Mouse (Mus musculus): ENCODE measurements at regions not wholly inside any gene's neighbourhood (a gene's known extent, or its start where the extent isn't known, plus 50 kb on each side); places are given as distances from the start of the nearest gene placed in this dataset.

DNA sequence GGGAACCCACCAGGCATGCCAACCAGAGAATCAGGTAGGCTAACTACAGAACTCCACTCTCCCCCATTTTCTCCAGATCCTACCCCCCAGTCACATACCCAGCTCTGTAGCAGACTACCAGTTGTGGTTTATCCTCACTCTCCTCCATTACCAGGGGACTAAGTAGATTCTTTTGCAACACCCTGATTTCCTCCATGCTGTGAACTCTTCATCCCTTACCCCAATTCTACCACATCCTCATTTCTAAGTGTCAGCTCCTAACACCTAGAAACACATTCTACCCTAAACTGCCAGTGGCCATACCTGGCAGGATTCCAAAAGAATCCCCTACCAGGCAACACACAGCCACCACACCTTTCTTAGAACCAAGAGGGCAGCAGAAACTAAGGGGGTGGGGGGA, 310.9 kb downstream of the Kcnrg start:
- Histone ChIP-seq H3K27me3 (ENCODE audit: control insufficient read depth, insufficient read depth, low read length) (no peaks in the 10 kb centered on the region), H3K4me3 (ENCODE audit: control insufficient read depth, insufficient read depth, low read length) (no peak overlapping the region), H3K4me1 (replicated peaks; ENCODE audit: control insufficient read depth, insufficient read depth, low read length) (no peaks in the 10 kb centered on the region), H3K36me3 (ENCODE audit: control insufficient read depth, insufficient read depth, low read length) (no peaks in the 10 kb centered on the region), H3K27ac (ENCODE audit: control insufficient read depth, insufficient read depth, low read length) (no peak overlapping the region)
- TF ChIP-seq POLR2A (IDR thresholded peaks at IDR 0.05; ENCODE audit: control insufficient read depth, extremely low read depth, insufficient read depth, low read length, poor library complexity) (no peak), CTCF (IDR thresholded peaks at IDR 0.05; ENCODE audit: borderline replicate concordance, control insufficient read depth, extremely low read depth, insufficient read depth, low read length, poor library complexity) (no peak)
- no peak for DNase-seq

DNA sequence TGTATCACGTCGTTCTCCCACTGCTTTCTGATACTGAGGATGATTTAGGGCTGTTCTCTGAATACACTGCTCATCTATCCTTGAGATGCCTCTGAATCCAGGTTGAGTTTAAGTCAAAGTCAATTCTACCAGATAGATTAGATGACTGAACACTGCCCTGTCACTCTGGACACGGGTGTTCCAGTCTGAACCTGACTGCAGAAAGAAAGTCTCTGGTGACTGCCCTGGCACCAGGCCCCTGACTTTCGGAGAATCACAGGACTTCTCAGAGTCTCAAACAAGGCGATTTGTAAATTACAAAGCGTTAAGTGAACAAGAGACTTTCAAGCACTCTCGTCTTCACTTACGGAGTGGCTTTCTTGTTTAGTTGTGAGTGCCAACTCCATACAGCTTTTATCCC, 324.6 kb downstream of the Kcnrg start:
- Histone ChIP-seq H3K27ac (ENCODE audit: control insufficient read depth, insufficient read depth, low read length) (no peak overlapping the region), H3K27me3 (ENCODE audit: control insufficient read depth, insufficient read depth, low read length) (no peaks in the 10 kb centered on the region), H3K4me1 (replicated peaks; ENCODE audit: control insufficient read depth, insufficient read depth, low read length) (no peaks in the 10 kb centered on the region), H3K36me3 (ENCODE audit: control insufficient read depth, insufficient read depth, low read length) (no peaks in the 10 kb centered on the region), H3K4me3 (ENCODE audit: control insufficient read depth, insufficient read depth, low read length) (no peak overlapping the region)
- 95% methylated on average over 8 of the region's 8 CpGs for WGBS
- no peak for TF ChIP-seq CTCF (IDR thresholded peaks at IDR 0.05; ENCODE audit: borderline replicate concordance, control insufficient read depth, extremely low read depth, insufficient read depth, low read length, poor library complexity)
- no peak for TF ChIP-seq POLR2A (IDR thresholded peaks at IDR 0.05; ENCODE audit: control insufficient read depth, extremely low read depth, insufficient read depth, low read length, poor library complexity)
- DNase-seq, result no peak

DNA sequence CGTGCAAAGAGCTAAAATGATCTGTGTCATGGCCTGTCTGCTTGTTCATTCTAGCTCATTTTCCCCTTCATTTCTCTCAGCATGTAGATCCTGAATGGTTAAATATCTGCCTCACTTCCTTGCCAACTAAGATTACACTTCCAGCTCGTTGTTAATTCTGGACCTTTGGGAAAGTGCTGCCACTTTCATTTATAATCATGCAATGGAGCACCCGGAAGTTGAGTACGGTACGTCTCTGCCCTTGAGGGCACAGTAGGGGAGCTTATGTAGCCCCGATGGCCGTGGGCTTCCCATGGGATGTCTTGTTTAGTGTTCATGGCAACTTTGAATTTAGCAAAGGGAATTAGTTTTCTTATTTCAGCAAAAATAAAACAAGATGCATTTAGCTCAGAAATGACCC, 334.4 kb downstream of the Kcnrg start:
- DNase-seq, result no peak
- H3K4me3 ChIP-seq (ENCODE audit: control insufficient read depth, insufficient read depth, low read length), result no peak overlapping the region
- H3K36me3 ChIP-seq (ENCODE audit: control insufficient read depth, insufficient read depth, low read length), result no peaks in the 10 kb centered on the region
- TF ChIP-seq CTCF (IDR thresholded peaks at IDR 0.05; ENCODE audit: borderline replicate concordance, control insufficient read depth, extremely low read depth, insufficient read depth, low read length, poor library complexity), result no peak
- no peak for TF ChIP-seq POLR2A (IDR thresholded peaks at IDR 0.05; ENCODE audit: control insufficient read depth, extremely low read depth, insufficient read depth, low read length, poor library complexity)
- no peak overlapping the region for H3K27ac ChIP-seq (ENCODE audit: control insufficient read depth, insufficient read depth, low read length)
- no peaks in the 10 kb centered on the region for H3K27me3 ChIP-seq (ENCODE audit: control insufficient read depth, insufficient read depth, low read length)
- H3K4me1 ChIP-seq (replicated peaks; ENCODE audit: control insufficient read depth, insufficient read depth, low read length), result no peaks in the 10 kb centered on the region
- WGBS, result 94% methylated on average over 7 of the region's 7 CpGs

DNA sequence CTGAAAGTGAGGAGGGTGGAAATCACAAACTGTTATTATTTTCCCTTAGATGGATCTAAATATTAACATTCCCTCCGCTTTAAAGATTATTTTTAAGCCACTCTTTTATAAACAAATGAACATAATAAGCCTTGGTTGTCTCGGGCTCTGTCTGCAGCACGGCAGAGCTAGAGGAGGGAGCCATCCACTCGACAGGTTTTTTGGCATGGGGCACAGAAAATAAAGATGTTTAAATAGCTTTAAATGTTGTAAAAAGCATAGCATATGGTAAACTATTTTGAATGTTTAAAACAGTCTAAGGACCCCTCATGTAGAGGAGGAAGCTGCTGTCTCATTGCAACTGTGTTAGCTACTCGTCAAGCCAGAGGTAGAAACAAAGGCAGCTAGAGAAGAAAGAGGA, 338.4 kb downstream of the Kcnrg start:
- TF ChIP-seq CTCF (IDR thresholded peaks at IDR 0.05; ENCODE audit: borderline replicate concordance, control insufficient read depth, extremely low read depth, insufficient read depth, low read length, poor library complexity), result no peak
- no peak for TF ChIP-seq POLR2A (IDR thresholded peaks at IDR 0.05; ENCODE audit: control insufficient read depth, extremely low read depth, insufficient read depth, low read length, poor library complexity)
- no peak overlapping the region for H3K4me3 ChIP-seq (ENCODE audit: control insufficient read depth, insufficient read depth, low read length)
- H3K36me3 ChIP-seq (ENCODE audit: control insufficient read depth, insufficient read depth, low read length), result no peaks in the 10 kb centered on the region
- H3K27me3 ChIP-seq (ENCODE audit: control insufficient read depth, insufficient read depth, low read length), result no peaks in the 10 kb centered on the region
- WGBS, result 89% methylated on average over 5 of the region's 5 CpGs
- no peak for DNase-seq
- no peaks in the 10 kb centered on the region for H3K4me1 ChIP-seq (replicated peaks; ENCODE audit: control insufficient read depth, insufficient read depth, low read length)
- no peak overlapping the region for H3K27ac ChIP-seq (ENCODE audit: control insufficient read depth, insufficient read depth, low read length)

DNA sequence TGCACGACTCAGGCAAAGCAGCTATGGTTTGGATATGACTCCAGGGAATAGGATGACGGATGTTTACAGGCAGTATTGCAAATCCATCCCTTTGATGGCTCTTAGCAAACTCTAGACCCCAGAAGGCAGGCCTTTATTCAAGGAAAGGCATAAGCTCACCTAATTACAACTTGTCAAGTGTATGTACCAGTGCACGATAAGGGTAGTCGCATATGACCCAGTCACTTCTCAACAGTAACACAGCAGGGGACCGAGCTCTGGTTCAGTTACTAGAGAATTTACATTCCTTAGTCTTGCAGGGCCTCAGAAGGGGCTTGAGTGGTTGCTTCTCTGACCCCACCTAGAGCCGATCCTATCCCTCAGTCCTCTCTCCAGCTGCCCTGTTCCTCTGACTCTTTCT, 342.2 kb downstream of the Kcnrg start:
- no peaks in the 10 kb centered on the region for H3K4me1 ChIP-seq (replicated peaks; ENCODE audit: control insufficient read depth, insufficient read depth, low read length)
- no peak for DNase-seq
- no peaks in the 10 kb centered on the region for H3K27me3 ChIP-seq (ENCODE audit: control insufficient read depth, insufficient read depth, low read length)
- no peak overlapping the region for H3K4me3 ChIP-seq (ENCODE audit: control insufficient read depth, insufficient read depth, low read length)
- no peaks in the 10 kb centered on the region for H3K36me3 ChIP-seq (ENCODE audit: control insufficient read depth, insufficient read depth, low read length)
- WGBS, result 94% methylated on average over 6 of the region's 6 CpGs
- H3K27ac ChIP-seq (ENCODE audit: control insufficient read depth, insufficient read depth, low read length), result no peak overlapping the region
- TF ChIP-seq CTCF (IDR thresholded peaks at IDR 0.05; ENCODE audit: borderline replicate concordance, control insufficient read depth, extremely low read depth, insufficient read depth, low read length, poor library complexity) (no peak), POLR2A (IDR thresholded peaks at IDR 0.05; ENCODE audit: control insufficient read depth, extremely low read depth, insufficient read depth, low read length, poor library complexity) (no peak)

DNA sequence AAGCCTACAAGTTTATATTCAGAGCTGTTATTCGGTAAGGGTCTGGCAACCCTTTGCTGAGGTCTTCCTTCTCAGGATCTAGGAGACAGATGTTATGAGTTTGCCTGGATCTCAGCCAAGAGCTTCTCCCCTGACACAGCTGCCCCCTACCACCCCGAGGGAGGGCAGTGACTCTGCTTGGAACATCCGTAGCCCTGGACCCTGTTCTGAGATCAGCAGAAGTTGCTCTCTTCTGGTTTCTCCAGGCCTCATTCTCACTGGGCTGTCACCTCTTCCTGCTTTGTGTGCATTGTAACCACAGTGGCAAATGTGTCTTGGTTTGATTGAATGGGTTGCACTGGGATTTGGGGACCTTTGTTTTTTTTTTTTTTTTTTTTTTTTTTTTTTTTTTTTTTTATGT, 342.4 kb upstream of the Rnaseh2b start:
- no peak overlapping the region for H3K4me3 ChIP-seq (ENCODE audit: control insufficient read depth, insufficient read depth, low read length)
- WGBS, result 9% methylated on average over 3 of the region's 3 CpGs
- no peaks in the 10 kb centered on the region for H3K4me1 ChIP-seq (replicated peaks; ENCODE audit: control insufficient read depth, insufficient read depth, low read length)
- H3K27ac ChIP-seq (ENCODE audit: control insufficient read depth, insufficient read depth, low read length), result no peak overlapping the region
- no peak for DNase-seq
- no peaks in the 10 kb centered on the region for H3K36me3 ChIP-seq (ENCODE audit: control insufficient read depth, insufficient read depth, low read length)
- TF ChIP-seq POLR2A (IDR thresholded peaks at IDR 0.05; ENCODE audit: control insufficient read depth, extremely low read depth, insufficient read depth, low read length, poor library complexity), result no peak
- TF ChIP-seq CTCF (IDR thresholded peaks at IDR 0.05; ENCODE audit: borderline replicate concordance, control insufficient read depth, extremely low read depth, insufficient read depth, low read length, poor library complexity), result no peak
- H3K27me3 ChIP-seq (ENCODE audit: control insufficient read depth, insufficient read depth, low read length), result no peaks in the 10 kb centered on the region

DNA sequence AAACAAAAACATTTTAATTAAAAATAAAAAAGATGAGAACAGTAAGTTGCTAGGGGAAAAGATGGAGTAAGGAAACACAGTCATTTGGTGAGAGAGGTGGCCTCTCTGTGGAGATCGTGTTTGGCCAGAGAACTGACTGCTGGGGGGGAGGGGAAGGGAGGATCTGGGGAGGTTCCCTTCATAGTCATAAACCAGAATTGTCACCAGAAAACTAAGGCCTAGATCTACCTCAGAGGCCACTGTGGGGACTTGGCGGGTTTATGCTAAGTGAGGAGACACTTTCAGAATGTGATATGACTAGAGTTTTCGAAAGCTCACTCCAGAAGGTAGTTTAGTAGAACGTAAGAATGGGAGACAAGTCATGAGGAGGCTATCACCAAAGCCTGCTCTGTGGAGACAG, 339.4 kb upstream of the Rnaseh2b start:
- Histone ChIP-seq H3K4me1 (replicated peaks; ENCODE audit: control insufficient read depth, insufficient read depth, low read length) (no peaks in the 10 kb centered on the region), H3K4me3 (ENCODE audit: control insufficient read depth, insufficient read depth, low read length) (no peak overlapping the region), H3K36me3 (ENCODE audit: control insufficient read depth, insufficient read depth, low read length) (no peaks in the 10 kb centered on the region), H3K27me3 (ENCODE audit: control insufficient read depth, insufficient read depth, low read length) (no peaks in the 10 kb centered on the region), H3K27ac (ENCODE audit: control insufficient read depth, insufficient read depth, low read length) (no peak overlapping the region)
- WGBS, result 91% methylated on average over 4 of the region's 4 CpGs
- DNase-seq, result no peak
- no peak for TF ChIP-seq POLR2A (IDR thresholded peaks at IDR 0.05; ENCODE audit: control insufficient read depth, extremely low read depth, insufficient read depth, low read length, poor library complexity)
- no peak for TF ChIP-seq CTCF (IDR thresholded peaks at IDR 0.05; ENCODE audit: borderline replicate concordance, control insufficient read depth, extremely low read depth, insufficient read depth, low read length, poor library complexity)

All from thymus, adult 2 months (tissue).